Mouse (Mus musculus): ENCODE data around the gene Cacna2d1. TPM values are rescaled to one million over a fixed set of nuclear protein-coding genes. Genes with fewer than 3 reads are reported as not detected.

Gene Cacna2d1
- polyA plus RNA-seq, 1 experiment, result 27.2 TPM

- Histone ChIP-seq H3K36me3 (ENCODE audit: control insufficient read depth, insufficient read depth) (no peaks in the 10 kb centered on the region), H3K4me3 (no peak overlapping the region), H3K27me3 (ENCODE audit: control insufficient read depth, insufficient read depth, insufficient read length) (no peaks in the 10 kb centered on the region), H3K79me2 (ENCODE audit: control insufficient read depth, insufficient read depth) (peaks cover 22% of the 10 kb centered on the region), H3ac (ENCODE audit: control insufficient read depth, insufficient read length) (no peak overlapping the region), H3K4me2 (ENCODE audit: low read depth) (no peak overlapping the region)
- no peak for TF ChIP-seq TCF3 (IDR thresholded peaks at IDR 0.05; ENCODE audit: insufficient read length, low read depth)
- no peak for TF ChIP-seq REST (IDR thresholded peaks at IDR 0.05; ENCODE audit: insufficient read depth, insufficient read length)
- TF ChIP-seq CEBPB (IDR thresholded peaks at IDR 0.05; ENCODE audit: insufficient read depth, poor library complexity, severe bottlenecking), result no peak
- no peak for TF ChIP-seq MAX (IDR thresholded peaks at IDR 0.05; ENCODE audit: low read depth)
- no peak for TF ChIP-seq MYOG (IDR thresholded peaks at IDR 0.05; ENCODE audit: control insufficient read depth in 1 of 3, insufficient read depth in 1 of 3, insufficient read length in 2 of 3, low read depth in 2 of 3)
- TF ChIP-seq TCF12 (IDR thresholded peaks at IDR 0.05; ENCODE audit: insufficient read depth, poor library complexity, severe bottlenecking), result no peak
- TF ChIP-seq POLR2AphosphoS2 (IDR thresholded peaks at IDR 0.05; ENCODE audit: insufficient read length, low read depth), result no peak
- no peak for TF ChIP-seq E2F4 (IDR thresholded peaks at IDR 0.05; ENCODE audit: insufficient read depth)
Observed at GRCm38 (mm10) chr5:16063273-16063672, 128.8 kb downstream of the Cacna2d1 start.

GRCm38 (mm10) chr5:16063949-16064348 lies 129.5 kb downstream of the Cacna2d1 start:
- no peak overlapping the region for H3ac ChIP-seq (ENCODE audit: control insufficient read depth, insufficient read length)
- H3K27me3 ChIP-seq (ENCODE audit: control insufficient read depth, insufficient read depth, insufficient read length), result no peaks in the 10 kb centered on the region
- H3K4me3 ChIP-seq, result no peak overlapping the region
- H3K4me2 ChIP-seq (ENCODE audit: low read depth), result peak overlapping the region; percentile 55
- no peak for TF ChIP-seq POLR2A (IDR thresholded peaks at IDR 0.05; ENCODE audit: insufficient read length, low read depth)
- peak; percentile 93 for TF ChIP-seq USF1 (IDR thresholded peaks at IDR 0.05; ENCODE audit: low read depth)
- peaks cover 20% of the 10 kb centered on the region for H3K79me2 ChIP-seq (ENCODE audit: control insufficient read depth, insufficient read depth)
- H3K36me3 ChIP-seq (ENCODE audit: control insufficient read depth, insufficient read depth), result no peaks in the 10 kb centered on the region

DNA sequence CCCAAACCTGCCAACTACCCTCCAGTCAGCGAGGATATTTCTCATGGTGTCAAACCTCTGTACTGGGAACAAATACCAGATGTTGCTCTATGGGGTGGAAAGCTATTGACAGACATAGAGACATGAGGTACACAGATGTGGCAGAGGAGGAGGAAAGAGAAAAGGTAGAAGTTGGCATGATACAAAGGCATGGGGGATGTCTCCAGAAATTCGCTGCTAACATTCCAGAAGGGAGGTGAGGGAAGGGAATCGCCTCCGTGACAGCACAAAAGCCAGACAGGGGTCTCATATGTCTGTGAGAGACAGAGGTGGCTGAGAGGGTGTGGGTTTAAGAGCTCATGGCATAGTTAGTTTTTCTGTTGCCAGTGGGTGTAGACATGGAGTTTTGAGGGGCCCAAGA lies 131.3 kb downstream of the Cacna2d1 start:
- Histone ChIP-seq H3K4me3 (no peak overlapping the region), H3K36me3 (ENCODE audit: control insufficient read depth, insufficient read depth) (no peaks in the 10 kb centered on the region), H3K27me3 (ENCODE audit: control insufficient read depth, insufficient read depth, insufficient read length) (no peaks in the 10 kb centered on the region), H3K79me2 (ENCODE audit: control insufficient read depth, insufficient read depth) (peaks cover 14% of the 10 kb centered on the region), H3K4me2 (ENCODE audit: low read depth) (no peak overlapping the region), H3ac (ENCODE audit: control insufficient read depth, insufficient read length) (no peak overlapping the region)
- no peak for TF ChIP-seq E2F4 (IDR thresholded peaks at IDR 0.05; ENCODE audit: insufficient read depth)
- TF ChIP-seq REST (IDR thresholded peaks at IDR 0.05; ENCODE audit: insufficient read depth, insufficient read length), result no peak

DNA sequence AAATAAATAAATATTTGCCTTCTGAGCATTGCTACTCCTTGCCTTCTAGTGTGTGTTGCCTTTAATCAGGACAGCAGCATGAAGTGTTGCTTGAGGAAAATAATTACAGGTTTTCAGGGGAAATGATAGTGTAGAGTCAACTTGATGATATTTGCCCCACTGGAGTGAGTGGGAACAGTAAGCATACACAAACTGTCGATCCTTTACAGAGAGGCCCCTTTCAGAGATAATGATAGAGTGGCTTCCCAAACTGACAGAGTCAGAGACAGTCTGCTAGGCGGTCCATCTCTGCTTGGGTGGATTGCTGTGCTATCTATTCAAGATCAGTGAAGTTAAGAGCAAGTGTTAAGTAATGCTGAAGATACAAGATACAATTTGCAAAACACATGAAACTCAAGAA lies 147.8 kb downstream of the Cacna2d1 start:
- no peaks in the 10 kb centered on the region for H3K79me2 ChIP-seq (ENCODE audit: control insufficient read depth, insufficient read depth)

GRCm38 (mm10) chr5:16086979-16087902 lies 152.8 kb downstream of the Cacna2d1 start:
- no peak overlapping the region for H3K4me3 ChIP-seq
- H3K27me3 ChIP-seq (ENCODE audit: control insufficient read depth, insufficient read depth, insufficient read length), result no peaks in the 10 kb centered on the region
- no peak overlapping the region for H3K4me2 ChIP-seq (ENCODE audit: low read depth)
- TF ChIP-seq REST (IDR thresholded peaks at IDR 0.05; ENCODE audit: insufficient read depth, insufficient read length) (no peak), MYOD1 (IDR thresholded peaks at IDR 0.05; ENCODE audit: control insufficient read depth in 1 of 3, insufficient read length in 2 of 3, low read depth in 2 of 3) (no peak), POLR2AphosphoS2 (IDR thresholded peaks at IDR 0.05; ENCODE audit: insufficient read length, low read depth) (no peak), CEBPB (IDR thresholded peaks at IDR 0.05; ENCODE audit: insufficient read depth, poor library complexity, severe bottlenecking) (no peak), MYOG (IDR thresholded peaks at IDR 0.05; ENCODE audit: control insufficient read depth in 1 of 3, insufficient read depth in 1 of 3, insufficient read length in 2 of 3, low read depth in 2 of 3) (no peak), POLR2A (IDR thresholded peaks at IDR 0.05; ENCODE audit: insufficient read length, low read depth) (no peak), E2F4 (IDR thresholded peaks at IDR 0.05; ENCODE audit: insufficient read depth) (no peak), TCF12 (IDR thresholded peaks at IDR 0.05; ENCODE audit: insufficient read depth, poor library complexity, severe bottlenecking) (no peak)
- no peaks in the 10 kb centered on the region for H3K79me2 ChIP-seq (ENCODE audit: control insufficient read depth, insufficient read depth)
- no peaks in the 10 kb centered on the region for H3K36me3 ChIP-seq (ENCODE audit: control insufficient read depth, insufficient read depth)
- no peak overlapping the region for H3ac ChIP-seq (ENCODE audit: control insufficient read depth, insufficient read length)

More for the DNA sequence above, 147.8 kb downstream of the Cacna2d1 start:
- H3K4me2 ChIP-seq (ENCODE audit: low read depth), result no peak overlapping the region
- no peak overlapping the region for H3ac ChIP-seq (ENCODE audit: control insufficient read depth, insufficient read length)
- no peak overlapping the region for H3K4me3 ChIP-seq
- no peaks in the 10 kb centered on the region for H3K36me3 ChIP-seq (ENCODE audit: control insufficient read depth, insufficient read depth)
- H3K27me3 ChIP-seq (ENCODE audit: control insufficient read depth, insufficient read depth, insufficient read length), result no peaks in the 10 kb centered on the region
- TF ChIP-seq MAX (IDR thresholded peaks at IDR 0.05; ENCODE audit: low read depth) (no peak), TCF12 (IDR thresholded peaks at IDR 0.05; ENCODE audit: insufficient read depth, poor library complexity, severe bottlenecking) (no peak), E2F4 (IDR thresholded peaks at IDR 0.05; ENCODE audit: insufficient read depth) (no peak)

DNA sequence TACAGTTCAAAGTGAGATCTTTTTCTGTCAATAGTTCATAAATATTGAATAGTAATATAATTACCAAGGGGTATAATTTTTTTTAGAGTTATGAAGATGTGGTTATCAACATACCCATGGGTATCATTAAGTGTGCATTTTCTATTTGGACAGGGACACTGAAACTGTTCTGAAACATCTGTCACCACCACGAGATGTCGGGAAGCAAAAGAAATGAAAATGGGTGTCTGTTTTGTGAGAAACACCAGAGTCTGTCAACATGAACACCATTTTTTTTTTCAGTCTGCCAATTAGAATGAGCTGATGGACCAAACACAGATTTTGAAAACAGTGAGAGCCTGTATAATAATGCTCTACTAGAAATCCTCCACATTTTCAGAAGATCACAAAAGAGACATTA lies 153.5 kb downstream of the Cacna2d1 start:
- no peak overlapping the region for H3K4me2 ChIP-seq (ENCODE audit: low read depth)
- no peak for TF ChIP-seq MYOG (IDR thresholded peaks at IDR 0.05; ENCODE audit: control insufficient read depth in 1 of 3, insufficient read depth in 1 of 3, insufficient read length in 2 of 3, low read depth in 2 of 3)
- no peak for TF ChIP-seq SRF (IDR thresholded peaks at IDR 0.05; ENCODE audit: control insufficient read depth, insufficient read length, low read depth)
- no peak for TF ChIP-seq USF1 (IDR thresholded peaks at IDR 0.05; ENCODE audit: low read depth)
- H3K79me2 ChIP-seq (ENCODE audit: control insufficient read depth, insufficient read depth), result no peaks in the 10 kb centered on the region
- no peaks in the 10 kb centered on the region for H3K27me3 ChIP-seq (ENCODE audit: control insufficient read depth, insufficient read depth, insufficient read length)
- no peak overlapping the region for H3K4me3 ChIP-seq
- H3K36me3 ChIP-seq (ENCODE audit: control insufficient read depth, insufficient read depth), result no peaks in the 10 kb centered on the region
- no peak overlapping the region for H3ac ChIP-seq (ENCODE audit: control insufficient read depth, insufficient read length)
